Mouse (Mus musculus): ENCODE results near the gene Immt. TPM values are rescaled to one million over a fixed set of nuclear protein-coding genes. Genes with fewer than 3 reads are reported as not detected.

Gene Immt
- 79.1 and 98.6 TPM in 2 replicates for polyA plus RNA-seq (2012; rRNA removed; ENCODE audit: low replicate concordance)

DNA sequence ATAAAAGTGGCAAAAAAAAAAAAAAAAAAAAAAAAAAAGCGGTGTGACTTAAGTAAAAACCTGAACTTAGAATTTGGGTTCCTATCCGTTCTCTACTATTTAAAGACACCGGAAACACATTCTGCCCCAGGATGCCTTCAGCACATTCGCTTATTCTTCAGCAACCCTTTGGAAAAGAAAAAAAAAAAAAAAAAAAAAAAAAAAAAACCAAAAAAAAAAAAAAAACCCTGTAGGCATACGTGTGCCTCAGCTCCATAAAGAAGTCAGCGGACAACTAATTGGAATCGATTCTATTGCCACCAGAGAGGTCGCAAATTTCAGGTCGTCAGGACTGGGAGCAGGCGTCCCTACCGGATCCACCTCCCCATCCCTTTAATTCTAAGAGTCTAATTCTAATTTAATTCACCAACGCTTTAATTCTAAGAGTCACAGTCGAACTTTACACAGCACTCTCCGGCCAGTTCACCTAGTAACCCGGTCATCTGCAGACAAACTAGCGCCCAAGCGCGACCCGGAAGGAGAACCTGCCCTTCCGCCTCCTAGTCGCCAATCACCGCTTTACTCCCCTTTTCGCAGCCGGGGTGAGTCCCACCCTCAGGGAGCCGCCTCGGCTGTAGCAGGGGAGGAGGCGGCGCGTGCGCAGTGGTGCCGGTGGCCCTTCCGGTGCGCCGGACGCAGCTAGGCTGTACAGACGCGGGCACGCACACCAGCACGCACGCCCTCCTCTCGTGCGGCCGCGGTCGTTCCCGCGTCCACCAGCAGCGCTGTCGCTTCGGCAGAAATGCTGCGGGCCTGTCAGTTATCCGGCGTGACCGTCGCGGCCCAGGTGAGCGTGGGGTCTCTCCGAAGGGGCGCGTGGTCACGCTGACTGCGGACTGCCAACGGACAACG, at the start of gene Immt:
TSS of gene Immt (plus strand) at position 642 of the 891 bp plus-strand sequence.

DNA sequence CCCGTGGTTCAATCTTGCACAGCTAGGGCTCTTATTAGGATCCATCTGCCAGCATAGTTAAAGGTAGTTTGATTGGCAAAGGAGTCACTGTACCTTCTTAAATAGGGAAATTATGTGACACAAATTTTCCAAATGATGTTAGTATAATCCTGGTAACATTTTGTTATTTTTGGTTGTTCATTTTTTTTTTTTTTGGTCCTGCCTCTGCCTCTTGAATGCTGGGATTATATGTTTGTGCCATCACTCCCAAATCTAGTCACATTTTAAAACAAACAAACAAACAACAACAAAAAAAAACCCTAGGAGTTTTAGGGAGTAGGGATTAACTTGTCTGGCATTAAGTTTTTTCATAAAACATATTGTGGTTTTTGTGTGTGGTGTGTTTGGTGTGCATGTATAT, 4.3 kb upstream of the Immt start, which contains the start of gene Mrpl35:
TSS of gene Mrpl35 (minus strand) at position 101 of the 400 bp plus-strand sequence.

DNA sequence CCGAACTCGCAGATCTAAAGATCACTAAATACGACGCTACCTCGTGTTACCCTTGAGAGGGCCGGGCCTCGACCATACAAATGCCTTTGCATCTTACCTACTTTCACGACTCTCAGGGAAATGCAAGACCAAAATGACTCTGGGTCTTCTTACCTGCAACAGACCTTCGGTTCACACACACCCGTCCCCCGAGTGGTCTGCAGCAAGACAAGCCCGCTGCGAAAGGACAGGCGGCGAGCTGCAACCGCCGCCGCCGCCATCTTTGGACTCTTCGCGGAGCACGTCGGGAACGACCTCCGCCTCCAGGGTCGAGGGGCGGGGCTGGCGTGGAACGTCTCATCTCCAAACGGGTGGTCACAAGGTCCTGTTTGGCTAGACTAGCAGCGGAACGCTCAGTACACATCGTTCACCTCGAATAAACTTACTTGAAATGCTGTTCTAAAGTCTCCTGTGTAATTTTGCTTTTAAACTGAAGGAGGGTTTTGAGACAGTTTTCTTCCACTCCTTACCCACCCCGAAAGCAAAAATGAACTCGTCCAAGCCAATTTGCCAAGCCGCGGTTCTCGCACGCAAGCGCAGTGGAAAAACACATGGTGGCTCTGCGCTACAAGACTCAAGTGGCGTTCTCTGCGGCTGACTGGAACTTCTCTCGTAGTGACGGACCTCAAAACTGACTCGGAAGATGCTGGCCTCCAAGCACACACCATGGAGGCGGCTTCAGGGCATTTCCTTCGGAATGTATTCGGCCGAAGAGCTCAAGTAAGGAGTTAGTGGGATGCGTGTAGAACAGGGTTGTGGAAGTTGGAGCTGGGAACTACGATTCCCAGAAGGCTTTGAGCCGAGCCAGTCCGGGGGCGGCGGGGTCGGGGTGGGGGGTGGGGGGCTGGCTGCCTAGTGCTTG, 77.6 kb downstream of the Immt start, which contains the start of the genes Ptcd3 and Polr1a:
TSS of gene Ptcd3 (minus strand) at position 270 of the 901 bp plus-strand sequence.
TSS of gene Polr1a (plus strand) at position 573 of the 901 bp plus-strand sequence.

Other genes starting within 250 kb of the Immt start
- 16.1 and 20.8 TPM in 2 replicates for gene Kdm3a, start 198.3 kb upstream of the Immt start, polyA plus RNA-seq (2012; rRNA removed; ENCODE audit: low replicate concordance)
- 4.4 and 6.4 TPM in 2 replicates for gene Reep1, start 123.8 kb upstream of the Immt start, polyA plus RNA-seq (2012; rRNA removed; ENCODE audit: low replicate concordance)
- 10.9 and 13.3 TPM in 2 replicates for gene Mrpl35, start 4.4 kb upstream of the Immt start, polyA plus RNA-seq (2012; rRNA removed; ENCODE audit: low replicate concordance)
- 20.1 and 20.6 TPM in 2 replicates for gene Ptcd3, start 77.4 kb downstream of the Immt start, polyA plus RNA-seq (2012; rRNA removed; ENCODE audit: low replicate concordance)
- 11.9 and 26.7 TPM in 2 replicates for gene Polr1a, start 77.7 kb downstream of the Immt start, polyA plus RNA-seq (2012; rRNA removed; ENCODE audit: low replicate concordance)